Mouse (Mus musculus) 416B (cell line): Measurements from ENCODE around the gene Pou4f1.
"Not testable (repeated sequence)": the region's sequence is repeated elsewhere in the genome, so short reads cannot be mapped to it uniquely, and the experiment has no call there.

Experiments
- DNase-seq: peaks from one replicate; pipeline ENCODE4 v3.0.0; 2011; ENCODE audit warnings: low read depth

Pou4f1 gene

DNA sequence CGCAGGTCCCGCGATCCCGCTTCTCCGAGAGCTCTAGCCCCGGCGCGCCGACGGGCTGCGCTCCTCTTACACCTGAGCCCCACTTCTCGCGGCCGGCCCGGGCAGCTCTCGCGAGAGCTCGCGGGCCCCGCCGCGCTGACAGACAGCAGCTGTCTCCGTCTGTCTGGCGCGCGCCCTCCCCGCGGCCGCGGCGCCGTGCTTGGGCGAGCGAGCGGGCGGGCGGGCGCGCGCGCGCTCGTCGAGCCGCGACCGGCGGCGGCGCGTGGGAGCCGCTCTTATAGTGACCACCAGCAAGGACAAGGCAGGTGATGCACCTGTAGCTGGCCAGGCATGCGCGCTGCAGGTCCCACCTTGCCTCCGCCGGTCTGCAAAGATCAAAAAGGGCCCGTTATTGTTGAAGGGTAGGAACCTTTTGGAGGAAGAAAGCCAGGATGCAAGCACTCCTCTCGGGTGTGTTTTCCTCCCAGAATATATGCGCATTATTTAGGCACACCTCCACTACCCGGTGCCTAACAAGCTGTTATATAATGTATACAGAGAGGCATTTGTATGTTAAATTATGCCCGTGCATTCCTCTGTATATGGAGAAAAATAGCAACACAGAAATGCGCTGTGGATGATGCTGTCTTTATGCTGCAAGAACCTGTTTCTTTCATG, at the start of gene Pou4f1:
TSS of gene Pou4f1 (minus strand) at position 34 of the 657 bp plus-strand sequence.
- DNase-seq = no peak

DNA sequence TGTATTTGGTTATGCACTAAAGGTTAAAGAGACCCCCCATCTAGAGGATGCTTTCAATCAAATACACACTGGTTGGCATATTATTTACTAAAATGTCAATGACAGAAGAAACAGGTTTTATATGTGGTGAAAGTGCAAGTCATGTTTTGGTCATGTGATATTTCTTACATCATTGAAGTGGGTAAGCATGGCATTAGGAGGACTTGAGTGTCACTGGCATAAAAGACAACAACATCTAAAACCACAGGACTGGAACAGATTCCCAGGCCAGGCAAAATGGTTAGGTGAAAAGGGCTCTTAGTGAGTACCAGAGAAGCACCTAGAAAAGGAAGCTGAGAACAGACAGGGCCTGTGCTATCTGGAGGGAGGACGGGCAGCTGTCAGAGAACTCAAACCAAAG, 43.9 kb upstream of the Pou4f1 start:
- DNase-seq = peak; percentile 31

DNA sequence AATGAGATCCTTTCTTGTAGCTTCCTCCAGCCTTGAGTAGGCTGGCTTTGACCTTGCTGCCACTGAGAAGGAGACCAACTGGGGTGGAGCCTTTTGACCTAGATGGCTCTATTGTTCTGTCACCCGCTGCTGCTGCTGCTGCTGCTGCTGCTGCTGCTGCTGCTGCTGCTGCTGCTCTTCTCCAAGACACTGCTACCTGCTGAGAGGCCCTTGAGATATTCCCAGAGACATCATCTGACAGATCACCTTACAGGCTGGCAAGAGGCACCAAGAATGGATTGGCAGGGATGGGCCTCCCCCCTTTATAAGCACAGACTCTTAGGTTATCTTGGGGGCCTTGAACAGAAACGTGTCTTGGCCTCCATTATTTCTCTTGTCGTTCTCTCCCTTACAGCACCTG, 35.0 kb upstream of the Pou4f1 start:
- DNase-seq = not testable (repeated sequence)

GRCm38 (mm10) chr14:104479751-104480150, 12.0 kb upstream of the Pou4f1 start:
- no peak for DNase-seq

- DNase-seq = no peak
Observed at GRCm38 (mm10) chr14:104478593-104478992, 10.8 kb upstream of the Pou4f1 start.

DNA sequence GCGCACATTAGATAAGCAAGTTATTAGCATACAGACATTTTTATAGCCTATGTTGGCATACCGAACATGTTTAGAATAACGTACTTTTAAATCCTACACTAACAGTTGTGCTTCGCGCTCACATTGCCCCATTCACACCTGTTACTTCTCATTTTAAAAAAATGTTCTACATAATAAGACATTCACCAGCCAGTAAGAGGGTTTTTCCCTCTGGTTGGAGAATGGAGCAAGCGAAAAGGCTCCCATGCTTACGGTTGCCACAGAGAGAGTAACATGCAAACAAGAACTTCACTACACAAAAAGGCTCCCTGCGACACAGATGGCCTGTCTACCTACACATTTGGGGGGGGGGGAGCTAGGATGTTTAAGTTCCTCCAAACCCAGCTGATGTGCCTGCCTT, 9.8 kb upstream of the Pou4f1 start:
- no peak for DNase-seq

- DNase-seq = no peak
Observed at GRCm38 (mm10) chr14:104475438-104475837, 7.6 kb upstream of the Pou4f1 start.

- DNase-seq = no peak
Observed at GRCm38 (mm10) chr14:104468623-104468970, 798 bp upstream of the Pou4f1 start.

GRCm38 (mm10) chr14:104467133-104467965, 450 bp downstream of the Pou4f1 start:
- DNase-seq = no peak

- DNase-seq = no peak
Observed at GRCm38 (mm10) chr14:104466557-104466956, 1.2 kb downstream of the Pou4f1 start.

DNA sequence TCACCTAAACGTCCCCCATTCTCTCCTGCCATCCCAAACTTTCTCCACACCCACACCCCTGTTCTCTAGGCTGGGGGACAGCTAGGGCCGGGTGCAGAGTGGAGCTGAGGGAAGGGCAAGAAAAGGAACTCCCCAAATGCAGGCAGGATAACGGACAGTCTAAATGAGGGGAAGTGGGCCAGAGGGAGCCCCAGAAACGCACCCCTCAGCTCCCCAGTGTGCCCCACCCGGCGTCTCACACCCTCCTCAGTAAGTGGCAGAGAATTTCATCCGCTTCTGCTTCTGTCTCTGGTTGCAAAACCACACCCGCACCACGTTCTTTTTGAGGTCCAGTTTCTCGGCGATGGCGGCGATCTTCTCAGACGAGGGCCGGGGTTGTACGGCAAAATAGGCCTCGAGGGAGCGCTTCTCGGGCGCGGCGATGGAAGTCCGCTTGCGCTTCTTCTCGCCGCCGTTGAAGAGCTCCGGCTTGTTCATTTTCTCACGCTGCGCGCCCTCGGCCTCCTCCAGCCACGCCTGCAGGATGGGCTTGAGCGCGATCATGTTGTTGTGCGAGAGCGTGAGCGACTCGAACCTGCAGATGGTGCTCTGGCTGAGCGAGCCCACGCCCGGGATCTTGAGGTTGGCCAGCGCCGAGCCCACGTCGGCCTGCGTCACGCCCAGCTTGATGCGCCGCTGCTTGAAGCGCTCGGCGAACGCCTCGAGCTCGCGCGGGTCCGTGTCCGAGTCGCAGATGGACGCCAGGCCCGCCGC, 2.1 kb downstream of the Pou4f1 start:
- DNase-seq = no peak

DNA sequence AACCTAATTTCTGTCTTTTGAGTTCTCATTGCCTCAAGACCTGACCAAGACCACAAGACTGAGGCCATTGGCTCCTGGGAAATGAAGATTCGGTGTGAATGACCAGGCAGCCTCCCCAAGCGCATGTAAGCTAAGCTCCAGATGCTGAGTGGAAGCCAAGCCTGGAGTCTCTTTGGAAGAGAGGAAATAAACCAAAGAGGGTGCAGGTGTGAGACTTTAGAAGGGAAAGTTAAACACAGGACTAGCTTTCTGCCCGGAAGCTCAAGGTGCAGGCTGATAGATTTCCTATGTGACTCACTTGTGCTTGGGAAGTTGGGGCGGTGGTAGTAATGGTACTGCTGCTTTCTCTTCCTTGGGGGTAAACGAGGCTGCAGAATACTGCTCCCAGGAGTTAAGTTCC, 3.0 kb downstream of the Pou4f1 start:
- no peak for DNase-seq

DNA sequence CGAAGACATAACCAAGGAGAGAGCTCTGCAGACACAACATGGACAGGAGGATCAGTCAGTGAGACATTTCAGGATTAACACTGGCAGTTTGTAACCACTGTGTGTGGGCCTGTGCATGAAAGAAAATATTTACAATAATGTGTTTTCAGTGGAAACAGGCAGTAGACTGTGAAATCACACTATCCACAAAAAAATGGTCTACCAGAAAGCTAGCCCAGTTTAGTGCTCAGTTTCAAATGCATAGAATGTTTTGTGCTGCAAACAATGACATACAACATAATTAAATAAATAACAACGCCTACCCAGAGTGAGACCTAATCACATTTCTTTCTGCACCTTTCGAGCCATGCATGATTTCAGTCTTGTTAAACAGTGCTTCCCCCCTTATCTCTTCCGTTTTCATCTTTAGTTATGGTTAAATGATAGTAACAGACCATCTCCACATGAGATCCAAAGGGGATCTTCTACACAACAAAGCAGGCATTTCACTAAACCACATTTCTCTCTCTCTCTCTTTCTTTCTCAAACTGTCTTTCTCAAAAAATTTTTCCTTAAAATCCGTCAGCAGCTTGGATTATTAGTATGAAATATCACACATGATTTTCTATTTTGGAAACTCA, 4.1 kb downstream of the Pou4f1 start:
- no peak for DNase-seq

- no peak for DNase-seq
Observed at GRCm38 (mm10) chr14:104461286-104462240, 6.2 kb downstream of the Pou4f1 start.

DNA sequence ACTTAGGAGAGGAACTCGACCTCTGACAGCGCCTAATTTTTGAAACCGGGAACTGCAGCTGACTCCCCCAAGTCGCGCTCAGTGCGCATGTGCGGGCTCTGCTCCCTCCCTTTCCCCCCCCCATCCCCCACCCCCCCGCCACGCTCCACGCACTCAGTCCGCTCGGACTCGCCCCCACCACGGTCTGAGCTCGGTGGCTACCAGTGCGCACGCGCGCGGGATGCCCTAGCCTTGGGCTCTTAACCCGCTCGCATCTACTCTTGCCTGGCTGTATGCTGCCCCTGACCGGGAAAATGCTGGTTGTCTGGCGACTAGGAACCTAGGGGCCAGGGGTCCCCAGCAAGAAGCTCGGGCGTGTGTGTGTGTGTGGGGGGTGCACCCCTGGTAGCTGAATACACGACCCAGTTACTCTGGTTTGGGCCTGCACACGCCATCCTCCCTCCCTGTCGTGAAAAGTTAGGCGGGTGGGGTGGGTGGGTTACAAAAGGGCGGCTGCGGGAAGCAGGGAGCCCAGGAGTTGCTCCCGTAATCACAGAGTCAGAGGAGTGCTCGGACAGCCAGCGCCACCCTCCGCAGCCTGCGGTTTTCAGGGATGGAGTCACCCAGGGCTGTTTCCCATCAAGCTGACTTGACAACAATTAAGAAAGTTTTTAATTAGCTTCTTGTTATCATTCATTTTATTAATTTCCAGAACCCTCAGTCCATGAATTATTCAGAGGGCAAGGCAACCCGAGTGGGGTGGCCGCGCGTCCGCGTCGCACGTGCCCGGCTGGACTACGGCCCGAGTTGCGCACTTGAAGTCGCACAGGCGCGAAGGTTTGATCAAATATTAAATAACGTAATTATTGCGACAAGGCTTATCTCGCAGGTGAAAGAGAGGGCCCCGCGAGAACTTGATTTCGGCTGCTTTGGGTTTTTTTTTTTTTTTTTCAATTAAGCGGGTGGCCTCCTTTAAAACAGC, 7.2 kb downstream of the Pou4f1 start:
- no peak for DNase-seq

- no peak for DNase-seq
Observed at GRCm38 (mm10) chr14:104459513-104460111, 8.2 kb downstream of the Pou4f1 start.

DNA sequence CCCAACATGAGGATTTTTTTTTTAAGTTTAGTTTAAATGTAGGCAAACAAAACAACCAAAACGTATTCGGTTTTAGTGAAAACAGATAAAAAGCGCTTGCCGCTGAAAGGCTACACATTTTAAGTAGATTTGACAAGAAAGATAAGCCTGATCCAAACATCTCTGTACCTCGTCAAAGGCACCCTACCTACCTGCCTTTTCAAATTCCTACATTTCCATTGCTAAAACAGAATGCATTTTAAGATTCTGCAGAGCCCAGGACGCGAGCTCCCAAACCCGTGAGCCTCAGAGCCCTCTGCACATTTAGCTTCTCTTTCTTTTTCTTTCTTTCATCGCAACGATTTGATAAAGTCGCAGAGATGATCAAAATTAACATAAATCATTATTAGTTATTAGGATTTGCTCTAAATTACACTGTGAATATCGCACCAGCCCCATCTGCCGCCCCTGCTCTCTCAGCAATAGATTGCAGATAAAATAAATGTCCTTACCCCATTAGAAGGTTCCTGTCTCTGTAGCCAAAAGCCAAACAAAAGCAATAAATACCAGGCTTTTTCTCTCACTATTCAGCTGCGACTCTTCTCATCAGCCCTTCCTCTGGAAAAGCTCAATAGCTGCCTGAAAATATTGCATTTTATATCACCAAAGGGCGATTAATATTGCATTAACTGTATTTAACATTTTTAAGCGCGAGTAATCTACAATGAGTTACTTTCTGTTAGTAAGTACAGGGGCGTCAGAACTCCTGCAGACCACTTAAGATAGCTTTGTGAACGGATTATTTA, 8.9 kb downstream of the Pou4f1 start:
- DNase-seq = no peak

GRCm38 (mm10) chr14:104457966-104458710, 9.7 kb downstream of the Pou4f1 start:
- DNase-seq = no peak
